Mouse (Mus musculus) lung, embryonic 16.5 days (tissue): ENCODE measurements around the gene Kiss1r. TPM values are rescaled to one million over a fixed set of nuclear protein-coding genes. Genes with fewer than 3 reads are reported as not detected.

Experiments used
- ATAC-seq: fragments of 200-750 bp; cut with Nextera tagmentation; 2 replicates; pipeline ENCODE4 v1.8.0; 2017; ENCODE audit warnings: low read depth, mild to moderate bottlenecking, moderate library complexity
- H3K27ac ChIP-seq: fragments of 300-500 bp; sonication (generic); 2 replicates; pipeline ENCODE4 v1.5.1; 2014; ENCODE audit warnings: mild to moderate bottlenecking, control low read depth, low read length
- H3K27me3 ChIP-seq: fragments of 300-500 bp; sonication (generic); 2 replicates; pipeline ENCODE4 v1.6.1; 2014; ENCODE audit warnings: low read depth, low read length, mixed read lengths; ENCODE audit not compliant: control insufficient read depth, insufficient read depth
- H3K36me3 ChIP-seq: fragments of 300-500 bp; sonication (generic); 2 replicates; pipeline ENCODE4 v1.6.1; 2014; ENCODE audit warnings: low read length; ENCODE audit not compliant: control insufficient read depth, insufficient read depth
- H3K4me1 ChIP-seq: fragments of 300-500 bp; sonication (generic); replicated peaks from 2 replicates; pipeline ENCODE4 v1.6.1; 2014; ENCODE audit warnings: low read length, mixed read lengths; ENCODE audit not compliant: control insufficient read depth, insufficient read depth
- H3K4me2 ChIP-seq: fragments of 300-500 bp; sonication (generic); 2 replicates; pipeline ENCODE4 v1.6.1; 2014; ENCODE audit warnings: low read depth, low read length, control low read depth
- H3K4me3 ChIP-seq: fragments of 300-500 bp; sonication (generic); 2 replicates; pipeline ENCODE4 v1.5.1; 2014; ENCODE audit warnings: mild to moderate bottlenecking, low read length, control low read depth
- H3K9ac ChIP-seq: fragments of 300-500 bp; sonication (generic); 2 replicates; pipeline ENCODE4 v1.6.1; 2014; ENCODE audit warnings: low read length, control low read depth
- H3K9me3 ChIP-seq: fragments of 300-500 bp; sonication (generic); 2 replicates; pipeline ENCODE4 v1.6.1; 2016; ENCODE audit warnings: low read length; ENCODE audit not compliant: control insufficient read depth
- WGBS: fragments of 180-500 bp; shearing (Covaris S2); extraction: QIAGEN DNeasy Blood & Tissue Kit; methylation state at CpG from one replicate; pipeline ENCODE4 v1.1.7; 2014; 5-methylcytosine and 5-hydroxymethylcytosine counted together
- polyA plus RNA-seq: library from polyadenylated mRNA; unstranded; fragments of >200 nt; fragmentation: Nextera tagmentation; extraction: Ambion mirVana; gene quantifications from 2 replicates; pipeline ENCODE4 v1.2.1, GENCODE M21; 2015

Gene Kiss1r
- 1.0 and 1.1 TPM in 2 replicates for polyA plus RNA-seq

DNA sequence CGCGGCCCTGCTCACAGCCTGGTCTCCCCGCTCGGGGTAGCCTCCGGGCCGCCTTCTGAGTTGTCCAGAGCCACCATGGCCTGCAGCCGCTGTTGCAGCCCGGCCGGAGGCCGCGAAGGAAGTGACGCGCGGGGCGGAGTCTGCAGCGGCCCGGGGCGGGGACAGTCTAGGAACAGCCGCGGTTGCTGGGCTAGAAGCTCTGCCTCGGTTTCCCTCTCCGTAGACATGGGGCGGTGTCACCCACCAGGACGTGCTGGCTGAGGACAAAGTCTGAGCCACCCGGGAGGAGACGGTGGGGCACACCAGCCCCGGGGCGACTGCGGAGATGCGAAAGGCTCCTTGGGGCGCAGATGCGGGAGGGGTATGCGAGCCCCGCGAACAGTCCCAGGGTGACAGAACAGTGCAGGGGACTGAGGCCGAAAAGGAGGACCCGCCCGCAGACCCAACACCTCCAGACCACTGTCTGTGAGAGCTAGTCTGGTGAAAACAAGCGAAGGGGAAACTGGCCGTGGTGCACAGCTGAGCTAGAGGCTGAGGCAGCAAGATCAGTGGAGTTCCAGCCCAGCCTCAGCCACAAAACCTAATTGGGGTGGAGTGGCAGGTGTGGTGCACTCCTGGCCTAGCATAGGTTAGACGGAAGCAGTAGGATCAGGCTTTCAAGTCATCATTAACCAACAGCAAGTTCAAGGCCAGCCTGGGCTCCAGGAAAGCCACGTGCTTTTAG is at the start of gene Kiss1r:
Kiss1r (plus strand) TSS at position 164 of the 724 bp plus-strand sequence.
- H3K27ac ChIP-seq: peak within 1 kb of the TSS; percentile 80
- peaks cover 4% of the 10 kb centered on the region for H3K36me3 ChIP-seq
- peak within 1 kb of the TSS; percentile 81 for H3K4me2 ChIP-seq
- WGBS: 2% methylated on average over 42 of the region's 42 CpGs
- H3K9ac ChIP-seq: peak within 1 kb of the TSS; percentile 98
- H3K27me3 ChIP-seq: peaks cover 45% of the 10 kb centered on the region
- ATAC-seq: peak; percentile 89
- peaks cover 35% of the 10 kb centered on the region for H3K4me1 ChIP-seq
- peak within 1 kb of the TSS; percentile 83 for H3K4me3 ChIP-seq
- H3K9me3 ChIP-seq: no peaks in the 10 kb centered on the region

DNA sequence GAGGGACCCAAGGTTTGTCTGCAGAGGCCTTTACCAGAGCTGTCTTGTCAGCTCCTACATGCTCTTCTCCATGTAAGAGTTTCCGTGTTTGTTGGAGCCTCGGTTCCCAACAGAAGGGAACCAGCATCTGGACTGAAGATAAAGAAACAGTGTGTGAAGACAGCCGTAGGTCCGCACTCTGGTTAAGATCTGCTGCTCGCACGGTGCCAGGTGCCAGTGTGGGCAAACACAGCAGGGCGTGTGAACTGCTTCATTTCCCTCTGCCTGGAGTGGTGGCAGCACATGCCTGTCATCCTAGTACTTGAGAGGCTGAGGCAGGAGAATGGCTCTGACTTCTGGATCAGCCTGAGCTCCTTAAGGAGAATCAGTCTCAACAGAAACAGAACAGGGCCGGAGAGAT is 44.9 kb upstream of the Kiss1r start:
- Histone ChIP-seq H3K4me1 (peaks cover 18% of the 10 kb centered on the region), H3K27me3 (no peaks in the 10 kb centered on the region), H3K27ac (no peak overlapping the region), H3K4me2 (no peak overlapping the region), H3K9ac (no peak overlapping the region), H3K9me3 (no peaks in the 10 kb centered on the region), H3K36me3 (no peaks in the 10 kb centered on the region), H3K4me3 (no peak overlapping the region)
- ATAC-seq: no peak
- 88% methylated on average over 8 of the region's 8 CpGs for WGBS

DNA sequence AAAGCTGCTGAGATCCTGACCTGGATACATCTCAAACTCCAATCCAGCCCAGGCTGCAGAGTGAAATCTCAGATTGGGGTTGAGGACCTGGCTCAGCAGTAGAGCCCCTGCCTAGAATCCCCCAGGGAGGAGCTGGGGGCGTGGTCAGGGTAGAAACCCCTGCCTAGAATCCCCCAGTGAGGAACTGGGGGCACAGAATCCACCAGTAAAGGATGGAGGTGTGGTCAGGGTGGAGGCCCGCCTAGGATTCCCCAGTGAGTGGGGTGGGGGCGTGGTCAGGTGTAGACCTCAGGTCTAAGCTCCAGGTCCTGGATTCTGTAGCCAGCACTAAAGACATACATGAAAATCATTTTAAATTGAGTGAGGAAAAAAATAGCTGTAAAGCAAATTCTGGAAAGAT is 43.9 kb upstream of the Kiss1r start:
- Histone ChIP-seq H3K9ac (no peak overlapping the region), H3K27ac (no peak overlapping the region), H3K4me3 (no peak overlapping the region), H3K27me3 (no peaks in the 10 kb centered on the region), H3K9me3 (no peaks in the 10 kb centered on the region), H3K4me2 (no peak overlapping the region; the same call in 1 of the 2 replicates), H3K36me3 (no peaks in the 10 kb centered on the region), H3K4me1 (peaks cover 21% of the 10 kb centered on the region)
- ATAC-seq: no peak
- WGBS: 49% methylated on average over 3 of the region's 3 CpGs

DNA sequence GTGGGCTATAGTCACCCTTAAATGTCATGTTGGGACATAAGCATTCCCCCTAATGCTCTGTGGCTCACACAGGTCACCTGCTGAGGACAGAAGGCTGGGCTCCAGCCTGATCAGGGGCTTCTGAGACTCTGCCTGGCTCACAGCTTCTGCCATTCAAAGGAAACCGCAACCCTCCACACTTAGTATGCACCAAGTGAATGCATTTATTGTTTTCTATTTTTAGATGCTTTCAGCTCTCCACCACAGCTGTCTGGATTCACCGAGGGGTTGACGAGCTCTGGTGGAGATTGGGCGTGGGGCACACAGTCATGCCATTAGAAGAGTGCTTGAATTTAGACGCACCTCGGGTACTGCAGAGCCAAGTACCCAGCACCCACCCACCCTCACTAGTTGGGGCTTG is 43.5 kb upstream of the Kiss1r start:
- Histone ChIP-seq H3K9ac (no peak overlapping the region; the same call in 1 of the 2 replicates), H3K27ac (no peak overlapping the region), H3K4me3 (peak overlapping the region; percentile 74), H3K4me2 (peak overlapping the region; percentile 94), H3K4me1 (peaks cover 21% of the 10 kb centered on the region), H3K36me3 (no peaks in the 10 kb centered on the region), H3K27me3 (no peaks in the 10 kb centered on the region), H3K9me3 (no peaks in the 10 kb centered on the region)
- WGBS: 14% methylated on average over 6 of the region's 6 CpGs
- no peak for ATAC-seq

DNA sequence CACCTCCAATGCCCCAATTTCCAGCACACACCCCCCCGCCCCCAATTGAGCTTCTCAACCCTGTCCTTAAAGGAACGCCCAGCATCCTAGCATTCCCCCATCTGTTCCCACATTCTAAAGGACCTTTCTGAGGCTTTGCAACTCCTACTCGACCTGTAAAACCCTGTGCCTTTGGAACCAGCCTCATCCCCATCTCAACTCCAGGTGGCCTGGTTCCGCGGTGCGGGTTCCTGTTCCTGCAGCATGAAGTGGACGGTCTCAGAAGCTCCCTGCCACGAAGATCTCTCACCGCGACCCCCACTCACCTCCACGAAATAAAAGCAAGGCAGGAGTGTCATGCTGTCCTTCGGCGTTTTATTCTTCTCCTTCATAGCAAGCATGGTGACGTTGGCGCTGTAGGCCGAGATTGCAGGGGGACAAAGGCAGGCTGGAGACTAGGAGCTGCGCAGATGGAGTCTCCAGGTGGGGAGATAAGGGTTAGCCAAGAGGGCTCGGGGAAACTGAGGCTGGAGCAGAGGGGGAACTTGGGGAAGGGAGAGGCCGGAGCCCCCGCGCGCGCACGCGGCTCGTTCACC is 43.0 kb upstream of the Kiss1r start:
- peaks cover 21% of the 10 kb centered on the region for H3K4me1 ChIP-seq
- no peaks in the 10 kb centered on the region for H3K27me3 ChIP-seq
- H3K36me3 ChIP-seq: no peaks in the 10 kb centered on the region
- no peak for ATAC-seq
- H3K9ac ChIP-seq: peak overlapping the region; percentile 83
- WGBS: 1% methylated on average over 26 of the region's 26 CpGs
- H3K4me2 ChIP-seq: peak overlapping the region; percentile 94
- H3K27ac ChIP-seq: no peak overlapping the region
- H3K4me3 ChIP-seq: peak overlapping the region; percentile 74
- H3K9me3 ChIP-seq: no peaks in the 10 kb centered on the region

DNA sequence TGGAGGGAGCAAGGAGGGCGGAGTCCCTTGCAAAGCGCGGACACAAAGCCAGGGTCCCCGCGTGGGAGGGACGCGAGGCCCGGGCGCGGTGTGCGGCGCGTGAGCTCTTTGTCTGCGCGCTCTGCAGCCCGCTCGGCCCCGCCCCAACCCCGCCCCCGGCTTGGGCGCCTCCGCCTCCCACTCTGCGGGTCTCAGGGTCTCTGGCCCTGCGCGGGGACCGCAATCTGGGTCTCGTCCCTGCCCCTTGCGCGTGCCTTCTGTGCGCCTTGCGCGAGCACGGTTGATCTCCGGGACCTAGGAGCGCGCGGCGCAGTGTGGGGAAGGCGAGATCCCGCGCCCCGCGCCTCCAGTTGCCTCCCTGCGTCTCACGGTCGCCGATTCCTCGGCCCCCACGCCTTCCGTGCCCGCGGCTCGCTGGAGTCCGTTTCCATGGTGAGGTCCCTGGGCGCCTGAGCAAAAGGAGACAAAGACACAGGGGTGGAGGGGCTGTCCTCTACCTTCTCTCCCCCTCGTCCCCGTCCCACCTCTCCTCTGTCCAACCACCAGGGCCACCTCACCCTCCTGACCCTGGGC is 42.4 kb upstream of the Kiss1r start, which contains the start of the genes Prtn3 and Plppr3:
Prtn3 (plus strand) TSS at position 187 of the 573 bp plus-strand sequence.
Plppr3 (minus strand) TSS at position 345 of the 573 bp plus-strand sequence.
- WGBS: under 1% methylated on average over 34 of the region's 57 CpGs
- Histone ChIP-seq H3K27me3 (no peaks in the 10 kb centered on the region), H3K4me2 (peak within 1 kb of the TSS; percentile 94), H3K9me3 (no peaks in the 10 kb centered on the region), H3K36me3 (no peaks in the 10 kb centered on the region), H3K4me3 (peak within 1 kb of the TSS; percentile 74), H3K9ac (peak within 1 kb of the TSS; percentile 83), H3K27ac (no peak within 1 kb of the TSS), H3K4me1 (peaks cover 21% of the 10 kb centered on the region)
- peak; percentile 84 for ATAC-seq

DNA sequence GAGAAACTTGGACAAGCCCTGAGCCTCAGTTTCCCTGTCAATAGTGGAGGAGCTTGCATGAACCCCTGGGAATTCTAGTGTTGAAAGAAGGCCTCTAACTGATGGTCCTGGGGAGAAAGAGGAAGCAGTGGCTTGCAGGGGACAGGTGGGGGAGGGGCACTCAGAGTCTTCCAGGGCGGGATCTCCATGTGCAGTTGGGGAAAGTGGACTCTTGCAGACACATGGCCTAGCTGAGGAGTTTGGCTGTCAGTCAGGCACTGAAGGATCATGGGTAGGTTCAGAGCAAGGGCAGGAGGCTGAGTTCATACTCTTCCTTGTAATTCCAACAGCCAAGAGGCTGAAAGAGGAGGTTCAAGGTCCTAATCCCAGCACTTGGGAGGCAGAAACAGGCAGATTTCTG is 39.6 kb upstream of the Kiss1r start:
- no peaks in the 10 kb centered on the region; the same call in 1 of the 2 replicates for H3K27me3 ChIP-seq
- no peaks in the 10 kb centered on the region for H3K9me3 ChIP-seq
- no peak overlapping the region for H3K4me3 ChIP-seq
- no peak for ATAC-seq
- no peaks in the 10 kb centered on the region for H3K36me3 ChIP-seq
- no peak overlapping the region for H3K27ac ChIP-seq
- H3K4me2 ChIP-seq: no peak overlapping the region
- H3K9ac ChIP-seq: no peak overlapping the region
- WGBS: 50% methylated on average over 1 of the region's 1 CpGs
- H3K4me1 ChIP-seq: peaks cover 28% of the 10 kb centered on the region

DNA sequence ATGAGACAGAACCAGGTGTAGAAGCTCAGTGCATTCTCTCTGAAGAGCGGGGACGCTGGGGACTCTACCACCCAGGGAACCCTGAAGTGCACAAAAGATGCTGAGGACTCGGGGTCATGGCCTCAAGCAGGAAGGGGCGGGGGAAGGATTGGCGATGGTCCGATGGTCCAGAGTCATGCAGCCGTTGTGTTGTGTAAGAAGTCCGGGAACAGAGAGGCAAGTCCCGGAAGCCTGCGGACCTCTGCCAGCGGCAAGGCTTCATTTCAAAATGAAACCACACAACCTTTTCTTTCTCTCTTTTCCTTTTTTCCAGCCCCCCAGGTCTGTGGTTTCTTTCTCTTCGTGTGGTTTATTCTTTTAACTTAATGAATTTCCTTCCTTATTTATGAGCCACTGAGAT is 39.0 kb upstream of the Kiss1r start:
- Histone ChIP-seq H3K36me3 (no peaks in the 10 kb centered on the region), H3K27me3 (peaks cover 3% of the 10 kb centered on the region), H3K27ac (no peak overlapping the region), H3K4me1 (peaks cover 29% of the 10 kb centered on the region), H3K9ac (no peak overlapping the region), H3K4me3 (no peak overlapping the region), H3K4me2 (no peak overlapping the region), H3K9me3 (no peaks in the 10 kb centered on the region)
- ATAC-seq: no peak
- WGBS: 44% methylated on average over 12 of the region's 12 CpGs

DNA sequence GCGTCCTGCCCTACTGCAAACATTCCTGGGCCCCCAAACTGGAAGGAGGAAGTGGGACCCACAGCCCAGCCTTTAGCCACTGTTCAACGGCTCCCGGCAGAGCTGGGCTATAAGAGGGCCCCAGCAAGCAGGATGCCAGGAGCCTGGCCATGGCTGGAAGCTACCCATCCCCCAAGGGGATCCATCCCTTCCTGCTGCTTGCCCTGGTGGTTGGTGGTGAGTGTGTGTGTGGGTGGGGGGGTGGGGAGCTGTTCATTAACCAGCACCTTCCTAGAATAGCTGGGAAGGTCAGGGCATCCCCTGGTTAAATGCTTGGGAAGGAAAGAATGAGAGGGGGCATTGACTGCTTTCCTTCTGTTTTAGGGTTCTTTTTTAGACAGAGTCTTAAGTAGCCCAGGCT is 37.2 kb upstream of the Kiss1r start:
- Histone ChIP-seq H3K4me3 (no peak overlapping the region), H3K27ac (no peak overlapping the region), H3K27me3 (peaks cover 3% of the 10 kb centered on the region), H3K36me3 (no peaks in the 10 kb centered on the region), H3K9ac (no peak overlapping the region), H3K4me1 (peaks cover 21% of the 10 kb centered on the region), H3K4me2 (no peak overlapping the region), H3K9me3 (no peaks in the 10 kb centered on the region)
- WGBS: 14% methylated on average over 3 of the region's 3 CpGs
- ATAC-seq: no peak
